Mouse (Mus musculus) kidney, adult 2 months (tissue): ENCODE measurements around the gene Atl3.

ENCODE experiments used
- CTCF ChIP-seq: fragments of 200-500 bp; conservative IDR thresholded peaks from 2 replicates; pipeline ENCODE4 v1.5.1; 2011; ENCODE audit warnings: low read depth, mild to moderate bottlenecking, control low read depth, low read length, moderate library complexity, mixed read lengths; ENCODE audit not compliant: insufficient read depth, insufficient read length
- POLR2A ChIP-seq: fragments of 200-500 bp; IDR thresholded peaks from one replicate; pipeline ENCODE4 v1.6.1; 2011; ENCODE audit warnings: low read depth, low read length, control low read depth

GRCm38 (mm10) chr19:7585764-7586163 lies 91.9 kb downstream of the Atl3 start:
- no peak for TF ChIP-seq CTCF
- no peak for TF ChIP-seq POLR2A
